Mouse (Mus musculus): ENCODE data around the gene Plekhg2.
A peak's percentile ranks its signal among the peaks of the same experiment; 100 is the strongest.

Gene Plekhg2

DNA sequence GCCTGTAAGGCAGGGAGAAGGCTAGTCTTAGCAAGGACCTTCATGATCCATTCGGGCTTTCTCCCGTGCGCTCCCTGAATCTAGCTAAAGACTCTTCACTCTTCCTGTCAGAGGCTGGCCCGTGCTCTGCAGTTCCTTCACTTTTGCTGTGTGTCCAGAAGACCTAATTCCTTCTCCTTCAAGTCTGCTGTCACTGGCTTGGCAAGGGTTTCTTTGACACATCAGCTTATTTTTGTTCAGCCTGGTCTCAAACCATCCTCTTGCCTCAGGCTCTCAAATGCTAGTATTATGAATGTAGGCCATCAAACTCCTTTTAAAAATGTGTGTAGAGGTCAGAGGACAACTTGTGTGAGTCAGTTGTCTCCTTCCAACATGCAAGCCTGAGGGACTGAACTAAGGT lies 11.2 kb upstream of the Plekhg2 start:
- peak in 1 of 2 experiments; percentile 64 for DNase-seq (ENCODE audit: inconsistent age in 2 of 2, low spot score in 1 of 2)

DNA sequence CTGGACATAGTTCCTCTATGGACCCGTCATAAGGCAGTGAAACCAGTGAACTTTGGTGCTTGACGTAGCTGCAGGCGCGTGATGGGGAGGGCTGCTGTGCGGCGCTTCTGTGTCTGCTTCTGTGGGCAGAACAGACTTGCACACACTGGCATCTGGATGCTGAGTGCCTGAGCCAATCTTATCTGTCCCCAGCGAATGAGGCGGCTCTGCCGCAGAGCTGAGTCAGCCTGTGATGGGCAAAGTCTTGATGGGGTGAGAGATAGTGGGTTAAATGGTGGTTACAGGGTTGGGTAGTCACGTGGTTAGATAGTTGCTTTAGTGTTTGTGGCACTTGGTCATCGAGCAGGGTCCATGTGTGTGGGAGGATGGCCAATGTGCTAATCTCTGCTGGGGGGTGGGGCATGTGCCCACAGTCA lies 10.6 kb upstream of the Plekhg2 start:
- DNase-seq (ENCODE audit: inconsistent age in 2 of 2, low spot score in 1 of 2): peak; percentile 82 to 86

DNA sequence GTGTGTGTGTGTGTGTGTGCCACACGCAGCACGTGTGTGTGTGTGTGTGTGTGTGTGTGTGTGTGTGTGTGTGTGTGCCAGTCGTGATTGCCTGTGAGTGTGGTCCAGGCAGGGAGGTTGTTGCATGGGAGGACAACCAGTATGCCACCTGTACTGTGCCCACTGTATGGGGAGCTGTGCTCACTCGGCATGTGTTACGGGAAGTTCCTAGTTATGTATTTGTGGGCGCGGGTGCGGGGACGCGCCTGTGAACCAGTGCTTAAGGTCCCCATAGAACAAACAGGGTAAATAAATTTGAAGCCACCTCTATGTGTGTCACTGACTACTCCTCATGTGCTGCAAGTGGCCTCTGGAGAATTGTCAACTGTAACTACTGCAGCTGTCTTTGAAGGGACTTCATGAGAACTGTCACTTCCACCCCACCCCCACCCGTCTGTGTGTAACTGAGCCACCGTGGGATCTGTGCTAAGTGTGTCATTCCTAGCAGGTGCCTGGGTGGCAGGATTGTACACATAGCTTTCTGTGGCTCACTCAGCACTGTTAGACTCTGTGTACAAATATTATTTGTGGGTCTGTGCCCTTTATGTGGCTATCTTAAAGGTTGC lies 10.1 kb upstream of the Plekhg2 start:
- DNase-seq (ENCODE audit: inconsistent age in 2 of 2, low spot score in 1 of 2): no peak

DNA sequence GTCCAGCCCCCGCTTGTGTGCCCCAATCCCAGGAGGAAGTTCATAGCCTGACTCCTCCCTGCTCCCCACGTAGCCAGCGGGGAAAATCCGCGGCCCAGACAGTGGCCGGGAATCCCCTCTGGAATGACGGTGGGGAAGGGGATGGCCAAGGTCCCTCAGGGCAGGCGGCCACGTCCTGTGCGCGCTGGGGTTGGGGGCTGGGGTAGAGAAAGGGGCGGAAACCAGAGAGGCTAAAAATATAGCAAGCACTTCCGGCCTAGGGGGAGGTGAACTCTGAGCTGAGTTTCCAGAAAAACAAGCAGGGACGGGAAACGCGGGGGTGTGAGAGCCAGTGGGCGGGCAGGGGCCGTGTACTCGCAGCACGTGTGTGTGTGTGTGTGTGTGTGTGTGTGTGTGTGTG lies 9.5 kb upstream of the Plekhg2 start:
- DNase-seq (ENCODE audit: inconsistent age in 2 of 2, low spot score in 1 of 2): peak; percentile 88 to 96

DNA sequence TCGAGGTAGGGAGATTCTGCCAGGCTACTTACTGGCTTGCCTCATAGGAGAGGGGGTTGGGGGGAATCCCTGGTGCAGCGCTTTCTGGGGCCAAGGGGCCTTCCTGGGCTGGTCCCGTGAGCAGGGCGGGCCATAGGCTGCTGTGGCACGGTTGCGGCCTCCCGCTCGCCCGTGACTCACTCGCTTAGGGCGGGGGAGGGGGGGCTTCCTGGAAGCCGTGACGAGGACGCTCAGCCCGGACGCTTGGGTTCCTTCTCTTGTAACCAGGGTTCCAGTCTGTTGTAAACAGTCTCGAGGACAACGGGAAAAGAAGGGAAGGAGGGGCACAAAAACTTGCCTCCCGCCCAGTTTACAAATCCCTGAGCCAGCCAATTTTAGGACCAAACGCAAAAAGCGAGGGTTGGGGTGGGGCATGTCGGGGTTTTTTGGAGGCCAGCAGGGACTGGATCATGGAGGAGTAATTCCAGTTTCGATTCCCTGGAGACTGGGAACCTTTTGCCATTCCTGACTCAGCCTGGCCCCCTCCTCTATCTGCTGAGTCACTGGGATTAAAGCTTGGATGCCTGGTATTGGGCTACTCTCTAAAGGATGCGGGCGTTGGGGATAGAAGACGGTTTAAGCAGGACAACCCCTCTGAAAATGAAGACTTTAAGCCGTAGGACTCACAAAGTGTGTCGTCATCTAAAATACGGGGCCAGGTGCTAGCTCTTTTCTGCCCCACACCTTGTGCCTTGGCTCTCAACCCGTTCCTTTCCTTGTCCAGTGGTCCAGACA lies 8.8 kb upstream of the Plekhg2 start:
- DNase-seq (ENCODE audit: inconsistent age in 2 of 2, low spot score in 1 of 2): peak; percentile 91 to 96

DNA sequence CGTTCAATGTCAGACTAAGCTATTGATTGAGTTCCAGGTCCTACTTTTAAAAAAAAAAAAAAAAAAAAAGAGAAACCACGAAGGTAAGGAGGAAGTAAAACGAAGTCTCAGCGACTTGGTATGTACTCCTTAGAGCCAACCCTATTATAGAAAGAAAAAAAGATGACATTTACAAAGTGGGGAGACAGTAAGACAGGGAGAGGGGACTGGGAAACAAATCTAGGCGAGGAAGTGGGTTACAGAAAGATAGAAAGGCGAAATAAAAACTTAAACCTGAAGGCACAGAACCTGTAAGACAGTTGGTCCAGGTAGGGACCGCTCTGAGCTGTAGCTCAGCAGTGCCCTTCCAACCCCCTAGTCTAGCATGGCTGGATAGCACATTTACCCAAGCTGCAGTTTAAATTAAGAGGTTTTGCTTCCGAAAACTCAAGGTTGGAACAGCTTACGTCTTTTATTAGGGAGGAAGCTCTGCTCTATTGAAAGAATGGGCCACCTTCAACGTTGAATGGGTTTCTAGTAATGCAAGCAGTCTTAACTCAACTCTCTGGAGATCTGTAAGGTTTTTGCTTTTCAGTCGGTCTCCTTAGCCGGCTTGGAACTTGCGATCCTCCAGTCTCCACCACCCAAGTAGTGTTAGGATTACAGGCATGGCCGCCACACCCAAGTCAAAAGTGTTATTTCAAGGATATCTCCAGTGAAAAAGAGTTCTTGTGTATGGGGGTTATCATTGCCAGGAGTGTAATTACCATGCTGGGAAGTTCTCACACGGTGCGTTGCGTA lies 8.0 kb upstream of the Plekhg2 start, which contains the start of gene Zfp36:
Gene Zfp36, minus strand, starts transcription at position 17 of the 780 bp plus-strand sequence.
- DNase-seq (ENCODE audit: inconsistent age in 2 of 2, low spot score in 1 of 2): no peak

DNA sequence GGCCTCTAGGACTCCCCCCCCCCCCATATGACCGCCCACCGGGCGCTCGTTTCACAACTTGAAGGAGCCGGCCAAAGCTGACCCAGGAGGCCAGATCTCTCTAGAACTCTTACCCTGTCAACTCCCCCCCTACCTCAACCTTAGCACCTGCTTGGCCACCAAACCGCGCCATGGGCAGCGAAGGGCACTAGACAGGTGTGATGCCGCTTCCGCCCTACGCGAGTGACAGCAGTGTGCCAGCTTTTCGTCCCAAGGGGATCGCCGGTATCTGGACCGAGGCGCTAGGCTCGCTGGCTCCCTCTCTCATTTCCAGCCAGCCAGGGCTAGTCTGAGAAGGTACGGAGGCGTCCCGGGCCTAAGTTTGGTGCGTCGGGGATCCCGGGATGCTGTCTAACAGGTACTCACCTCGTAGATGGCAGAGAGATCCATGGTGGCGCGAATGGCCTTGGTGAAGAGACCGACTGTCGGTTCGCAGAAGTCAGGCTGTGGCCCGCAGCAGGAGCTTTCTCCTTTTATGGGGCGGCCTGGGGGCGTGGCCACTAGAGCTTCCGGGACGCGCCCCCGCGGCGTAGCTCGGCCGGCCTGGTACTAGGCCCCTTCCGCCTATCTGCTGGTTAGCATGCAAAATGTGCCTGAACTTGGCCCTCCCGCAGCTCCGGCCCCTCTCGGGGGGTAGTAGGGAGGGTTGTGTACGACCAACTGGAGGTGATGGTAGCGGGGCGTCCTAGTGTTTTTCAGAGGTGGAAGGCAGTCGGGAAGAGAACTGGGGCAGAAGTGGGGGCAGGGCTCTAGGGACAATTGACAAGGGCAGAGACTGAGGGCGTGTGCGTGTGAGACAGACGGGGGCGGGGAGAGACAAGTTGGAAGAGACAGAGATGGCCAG lies 6.6 kb upstream of the Plekhg2 start:
- DNase-seq (ENCODE audit: inconsistent age in 2 of 2, low spot score in 1 of 2): peak; percentile 95 to 99

DNA sequence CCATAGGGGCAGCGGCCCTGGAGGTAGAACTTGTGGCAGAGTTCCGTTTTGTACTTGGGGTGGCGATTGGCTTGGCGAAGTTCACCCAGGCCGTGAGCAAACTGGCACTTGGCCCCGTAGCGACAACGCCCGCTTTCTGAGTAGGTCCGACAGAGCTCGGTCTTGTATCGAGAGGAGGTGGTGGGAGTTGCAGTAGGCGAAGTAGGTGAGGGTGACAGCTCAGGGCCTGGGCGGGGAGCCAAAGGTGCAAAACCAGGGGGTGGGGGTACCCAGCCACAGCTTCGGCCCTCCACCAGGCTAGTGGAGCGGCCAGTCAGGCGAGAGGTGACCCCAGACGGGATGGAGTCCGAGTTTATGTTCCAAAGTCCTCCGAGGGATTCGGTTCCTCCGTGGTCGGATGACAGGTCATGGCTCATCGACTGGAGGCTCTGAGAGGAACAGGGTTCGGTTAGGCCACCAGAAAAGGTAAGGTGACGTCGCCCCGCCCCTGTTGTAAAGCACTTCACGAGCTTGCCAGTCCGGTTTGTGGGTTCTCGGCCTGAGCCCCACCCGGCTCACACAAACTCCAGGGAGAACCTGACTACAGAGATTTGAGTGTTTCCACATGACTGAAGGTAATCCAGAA lies 5.8 kb upstream of the Plekhg2 start:
- DNase-seq (ENCODE audit: inconsistent age in 2 of 2, low spot score in 1 of 2): peak; percentile 62 to 85

DNA sequence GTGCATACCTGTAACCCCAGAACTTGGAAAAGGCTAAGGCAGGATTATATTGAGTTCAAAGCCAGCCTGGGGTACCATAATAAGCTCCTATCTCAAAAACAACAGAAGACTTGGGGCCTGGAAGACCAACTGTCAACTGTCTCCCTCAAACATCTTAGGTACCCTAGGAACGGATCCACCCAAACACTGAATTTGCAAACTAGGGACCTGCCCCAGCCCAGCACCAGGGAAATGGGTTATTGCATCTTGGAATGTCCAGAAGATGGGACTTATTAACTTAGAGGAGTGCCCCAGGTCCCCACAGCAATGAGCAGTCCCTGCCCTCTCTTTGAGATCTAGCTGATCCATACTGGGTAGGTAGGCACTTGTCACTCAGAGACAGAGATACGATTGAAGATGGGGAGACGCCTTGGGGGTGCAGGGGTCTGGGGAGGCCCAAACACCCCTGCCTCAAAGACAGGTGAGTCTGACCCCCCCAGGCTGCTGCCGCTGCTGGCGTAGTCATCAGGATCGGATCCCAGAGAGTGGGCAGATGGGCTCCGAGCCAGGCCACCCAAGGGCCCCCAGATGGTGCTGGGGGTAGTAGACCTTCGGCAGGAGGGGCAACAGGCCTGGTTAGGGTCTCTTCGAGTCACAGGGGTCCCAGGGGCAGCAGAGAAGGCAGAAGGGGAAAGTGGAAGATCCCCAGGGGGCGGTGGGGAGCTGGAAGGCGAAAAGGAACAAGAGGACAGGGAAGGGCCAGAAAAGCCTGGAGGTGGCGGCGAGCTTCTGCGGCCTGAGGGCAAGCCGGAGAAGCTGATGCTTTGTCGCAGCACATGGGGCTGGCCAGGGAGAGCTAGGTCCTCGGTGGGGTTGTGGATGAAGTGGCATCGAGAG lies 5.0 kb upstream of the Plekhg2 start:
- peak; percentile 57 to 67 for DNase-seq (ENCODE audit: inconsistent age in 2 of 2, low spot score in 1 of 2)

DNA sequence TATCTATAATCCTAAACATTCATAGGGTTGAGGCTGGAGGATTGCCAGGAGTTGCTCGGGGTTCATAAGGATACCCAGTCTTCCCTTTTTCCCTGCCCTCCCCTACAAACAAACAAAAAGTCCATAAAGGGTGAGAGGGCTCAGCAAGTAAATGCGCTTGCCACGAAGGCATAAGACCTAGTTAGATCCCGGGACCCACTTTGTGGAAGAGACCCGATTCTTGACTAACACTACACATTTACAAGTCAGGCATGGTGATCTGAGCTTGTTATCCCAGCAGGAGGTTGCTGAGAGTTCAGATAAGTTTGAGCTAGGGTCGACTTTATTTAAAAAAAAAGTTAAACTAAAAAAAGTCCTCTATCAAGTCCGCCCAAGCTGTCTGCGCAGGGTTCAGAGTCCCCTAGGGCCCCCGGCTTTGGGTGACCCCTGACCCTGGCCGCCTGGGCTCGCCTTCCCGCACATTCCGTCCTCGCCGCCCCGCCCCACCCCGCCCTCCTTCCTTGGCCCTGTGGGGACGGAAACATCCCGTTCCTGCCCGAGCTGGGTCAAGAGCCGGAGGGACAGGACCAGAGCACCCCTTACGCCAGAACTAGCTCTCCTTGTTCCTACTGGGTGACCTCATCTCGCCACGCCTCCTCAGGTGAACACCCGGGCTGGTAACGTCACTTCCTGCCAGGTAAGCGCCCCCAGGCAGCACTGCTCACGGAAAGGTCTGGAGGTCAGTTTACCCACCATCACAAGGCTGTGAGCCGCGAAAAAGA lies 3.8 kb upstream of the Plekhg2 start:
- peak; percentile 85 to 89 for DNase-seq (ENCODE audit: inconsistent age in 2 of 2, low spot score in 1 of 2)

DNA sequence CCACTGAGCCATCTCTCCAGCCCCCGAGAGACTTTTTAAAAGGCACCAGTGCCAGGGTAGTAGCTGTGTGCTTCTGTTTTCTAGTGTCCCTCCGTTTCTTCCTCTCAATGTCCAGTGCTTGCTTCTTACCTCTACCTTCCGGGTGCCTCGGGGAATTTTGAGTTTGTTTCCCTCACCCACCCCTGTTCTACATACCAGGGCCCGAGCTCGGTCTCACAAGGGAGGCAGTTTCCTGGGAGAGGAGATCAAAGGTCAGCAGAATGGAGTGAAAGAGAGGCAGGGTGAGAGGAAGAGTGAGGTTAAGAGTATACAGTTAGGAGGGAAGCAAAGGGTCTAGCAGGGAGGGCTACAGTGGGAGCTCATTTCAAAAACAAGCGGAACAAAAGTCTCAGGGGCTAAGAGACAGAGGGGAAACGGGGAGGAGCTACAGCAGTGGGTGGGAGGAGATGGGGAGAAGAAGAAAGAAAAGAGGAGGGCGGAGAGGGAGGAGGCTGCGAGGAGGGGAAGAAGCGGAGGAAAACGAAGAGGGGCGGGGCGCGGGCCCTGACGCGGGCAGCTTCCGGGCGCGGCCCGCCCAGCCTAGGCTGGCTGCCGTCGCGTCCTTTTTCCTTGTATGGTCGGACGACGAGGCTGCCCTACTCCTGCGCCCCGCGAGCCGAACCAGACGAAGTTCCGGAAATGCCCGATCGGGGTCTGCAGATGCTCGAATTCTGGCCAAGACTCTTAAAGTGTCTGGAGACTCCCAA lies 3.0 kb upstream of the Plekhg2 start:
- DNase-seq (ENCODE audit: inconsistent age in 2 of 2, low spot score in 1 of 2): peak; percentile 93 to 96

DNA sequence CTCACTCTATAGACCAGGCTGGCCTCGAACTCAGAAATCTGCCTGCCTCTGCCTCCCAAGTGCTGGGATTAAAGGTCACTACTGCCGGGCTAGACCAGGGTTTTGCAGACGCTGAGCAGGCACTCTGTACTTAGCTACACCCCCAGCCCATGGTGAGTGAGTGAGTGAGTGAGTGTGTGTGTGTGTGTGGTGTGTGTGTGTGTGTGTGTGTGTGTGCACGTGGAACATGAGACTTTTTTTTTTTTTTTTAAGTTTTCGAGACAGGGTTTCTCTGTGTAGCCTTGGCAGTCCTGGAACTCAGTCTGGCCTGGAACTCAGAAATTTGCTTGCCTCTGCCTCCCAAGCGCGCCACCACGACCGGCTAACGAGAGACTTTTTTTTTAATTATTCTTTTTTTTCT lies 2.2 kb upstream of the Plekhg2 start:
- DNase-seq (ENCODE audit: inconsistent age in 2 of 2, low spot score in 1 of 2): no peak

DNA sequence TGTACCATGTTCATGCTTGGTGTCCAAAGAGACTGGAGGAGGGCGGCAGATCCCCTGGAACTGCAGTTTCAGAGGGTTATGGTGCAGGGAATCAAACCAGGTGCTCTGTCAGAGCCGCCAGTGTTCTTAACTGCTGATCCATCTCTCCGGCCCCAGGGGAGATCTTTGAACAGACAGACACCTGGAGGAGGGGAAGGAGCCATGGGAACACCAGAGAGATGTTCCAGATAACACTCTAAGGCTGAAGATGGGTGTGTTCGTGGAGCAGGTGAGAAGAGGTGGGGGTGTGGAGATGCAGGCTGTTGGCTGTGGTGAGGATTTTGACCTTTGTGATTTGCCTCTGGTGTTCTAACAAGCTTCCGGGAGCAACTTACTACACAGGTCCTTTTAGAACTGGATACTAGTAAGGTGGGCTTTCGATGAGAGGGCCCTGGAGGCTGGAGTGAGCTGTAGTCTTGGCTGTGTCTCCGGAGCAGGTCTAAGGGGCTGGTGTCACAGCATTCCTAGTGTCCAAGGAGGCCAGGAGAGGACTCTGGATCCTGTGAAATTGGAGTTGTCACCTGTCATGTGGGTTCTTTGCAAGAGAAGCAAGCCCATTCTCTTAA lies 1.6 kb upstream of the Plekhg2 start:
- peak in 1 of 2 experiments; percentile 62 for DNase-seq (ENCODE audit: inconsistent age in 2 of 2, low spot score in 1 of 2)

DNA sequence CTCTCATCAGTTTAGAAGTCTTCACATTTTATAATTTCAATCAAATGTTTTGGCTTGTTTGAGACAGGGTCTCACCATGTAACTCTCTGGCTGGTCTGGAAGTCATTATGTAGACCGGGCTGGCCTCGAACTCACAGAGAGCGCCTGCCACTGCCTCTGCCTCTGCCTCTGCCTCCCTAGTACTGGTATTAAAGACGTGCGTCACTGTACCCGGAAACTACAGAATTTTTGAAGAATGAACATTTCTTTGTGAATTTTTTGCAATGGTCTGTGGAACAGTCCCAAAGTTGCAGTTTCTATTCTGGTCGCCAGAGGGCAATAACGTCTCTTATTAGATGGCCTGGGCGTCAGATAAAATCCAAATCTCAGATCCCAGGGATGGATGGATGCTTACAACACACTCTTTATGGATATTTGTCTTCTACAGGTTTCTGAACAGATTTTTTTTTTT lies 757 bp upstream of the Plekhg2 start:
- peak; percentile 84 to 95 for DNase-seq (ENCODE audit: inconsistent age in 2 of 2, low spot score in 1 of 2)

DNA sequence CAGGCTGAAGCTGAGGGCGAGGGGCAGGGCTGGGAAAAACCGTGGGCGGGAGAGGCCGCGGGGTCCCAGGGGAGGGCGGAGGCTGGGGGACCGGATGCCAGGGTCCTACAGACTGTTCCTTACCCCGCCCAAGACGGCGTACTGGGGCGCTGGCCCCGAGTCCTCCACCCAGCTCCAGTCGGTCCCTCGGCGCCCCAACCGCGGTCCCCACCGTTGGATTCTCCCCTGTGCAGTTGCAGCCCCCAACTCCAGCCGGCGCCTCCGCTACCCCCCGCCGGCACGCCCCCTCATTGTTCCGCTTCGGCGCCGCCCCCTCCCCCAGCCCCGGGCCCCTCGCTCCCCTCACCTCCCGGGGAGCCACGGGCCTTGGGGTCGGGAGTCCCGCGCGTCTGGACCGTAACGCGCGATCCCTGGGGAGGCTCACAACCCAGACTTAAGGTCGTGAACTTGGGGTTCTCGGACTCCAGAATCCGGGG lies 847 bp downstream of the Plekhg2 start:
- DNase-seq (ENCODE audit: inconsistent age in 2 of 2, low spot score in 1 of 2): peak in 1 of 2 experiments; percentile 67

DNA sequence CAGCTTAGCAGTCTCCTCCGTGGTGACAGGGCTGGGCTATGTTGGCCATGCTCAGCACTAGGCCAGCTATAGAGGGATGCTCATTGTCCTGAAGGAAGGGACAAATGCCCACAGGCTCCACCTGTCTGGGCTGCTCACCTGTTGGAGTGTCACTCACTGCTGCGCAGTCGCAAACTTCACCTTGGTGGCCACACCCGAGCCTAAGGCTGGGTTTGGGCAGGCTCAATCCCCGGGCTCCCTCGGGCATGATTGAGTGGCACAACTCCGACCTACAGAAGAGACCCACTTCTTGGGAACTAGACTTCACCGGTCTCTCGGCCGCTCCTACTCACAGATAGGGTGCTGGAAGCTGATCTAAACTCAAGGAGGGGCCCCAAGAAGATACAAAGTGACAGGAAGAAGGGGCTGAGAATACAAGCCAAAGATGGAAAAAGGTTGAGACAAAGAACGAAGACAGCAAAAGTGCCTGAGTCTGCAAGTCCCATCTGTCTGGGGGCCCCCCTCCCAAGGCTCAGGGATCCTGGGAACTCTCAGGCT lies 1.4 kb downstream of the Plekhg2 start:
- DNase-seq (ENCODE audit: inconsistent age in 2 of 2, low spot score in 1 of 2): peak in 1 of 2 experiments; percentile 82

DNA sequence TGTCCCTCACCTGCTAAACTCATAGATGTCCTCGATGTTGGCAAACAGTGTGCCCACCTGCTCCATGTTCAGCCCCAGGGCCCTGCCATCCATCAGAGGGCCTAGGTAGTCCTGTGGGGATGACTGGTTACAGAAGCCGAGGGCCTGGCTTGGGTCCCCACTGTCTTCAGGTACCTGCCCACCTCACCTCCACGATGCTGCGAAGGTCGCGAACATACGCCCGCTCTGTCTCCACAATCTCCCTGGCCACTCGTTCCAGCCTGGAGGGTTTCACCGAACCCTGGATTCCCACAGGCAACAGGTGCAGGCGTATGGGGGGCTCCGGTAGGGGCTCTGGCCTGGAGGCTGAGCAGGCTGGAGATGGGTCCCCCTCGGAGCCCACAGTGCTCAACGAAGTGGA lies 2.3 kb downstream of the Plekhg2 start:
- no peak for DNase-seq (ENCODE audit: inconsistent age in 2 of 2, low spot score in 1 of 2)
